Mouse (Mus musculus): ENCODE measurements around the gene Mst1.

Mst1 gene

GRCm38 (mm10) chr9:108057262-108057562 lies 23.0 kb upstream of the Mst1 start:
- no peak for DNase-seq (ENCODE audit: low spot score)

- DNase-seq (ENCODE audit: low spot score) = no peak
Observed at GRCm38 (mm10) chr9:108058291-108058690, 21.9 kb upstream of the Mst1 start.

DNA sequence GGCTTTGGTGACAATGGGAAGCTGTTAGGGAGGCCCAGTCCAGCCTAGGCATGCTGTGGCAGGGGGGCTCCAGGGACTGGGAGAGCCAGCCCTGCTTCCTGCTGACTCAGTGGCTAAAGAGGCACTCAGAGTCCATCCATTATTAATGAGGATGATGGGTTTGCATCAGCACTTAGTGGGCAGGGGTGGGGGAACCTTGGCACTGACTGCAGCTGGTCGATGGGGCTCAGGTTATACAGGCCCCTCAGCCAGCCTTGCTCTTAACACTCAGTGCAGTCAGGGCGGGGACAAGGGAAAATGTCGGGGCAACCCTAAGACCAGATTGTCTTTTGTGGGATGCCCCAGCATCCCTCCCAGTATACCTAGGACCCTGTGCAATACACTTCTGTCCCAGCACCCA lies 18.1 kb upstream of the Mst1 start:
- no peak for DNase-seq (ENCODE audit: low spot score)

DNA sequence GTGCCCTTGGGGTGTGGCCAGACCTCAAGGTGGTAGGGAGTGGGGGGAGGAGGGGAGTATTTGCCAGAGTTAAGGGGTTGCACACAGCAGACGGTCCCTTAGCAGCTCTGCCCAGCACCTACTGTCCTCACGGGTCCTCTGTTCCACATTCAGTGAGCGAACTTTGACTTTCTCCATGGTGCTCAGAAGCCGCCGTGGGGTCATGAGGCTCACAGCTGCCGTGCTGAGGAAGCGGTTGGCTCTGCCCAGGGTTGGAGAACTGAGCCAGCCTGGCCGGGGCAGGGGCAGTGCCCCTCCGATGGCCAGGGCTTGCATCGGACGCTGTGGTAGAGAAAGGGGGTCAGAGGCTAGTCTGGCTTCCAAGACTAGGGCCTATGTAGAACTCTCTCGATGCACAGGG lies 16.9 kb upstream of the Mst1 start:
- no peak for DNase-seq (ENCODE audit: low spot score)

- DNase-seq (ENCODE audit: low spot score) = peak; percentile 31
Observed at GRCm38 (mm10) chr9:108065491-108066011, 14.7 kb upstream of the Mst1 start.

DNA sequence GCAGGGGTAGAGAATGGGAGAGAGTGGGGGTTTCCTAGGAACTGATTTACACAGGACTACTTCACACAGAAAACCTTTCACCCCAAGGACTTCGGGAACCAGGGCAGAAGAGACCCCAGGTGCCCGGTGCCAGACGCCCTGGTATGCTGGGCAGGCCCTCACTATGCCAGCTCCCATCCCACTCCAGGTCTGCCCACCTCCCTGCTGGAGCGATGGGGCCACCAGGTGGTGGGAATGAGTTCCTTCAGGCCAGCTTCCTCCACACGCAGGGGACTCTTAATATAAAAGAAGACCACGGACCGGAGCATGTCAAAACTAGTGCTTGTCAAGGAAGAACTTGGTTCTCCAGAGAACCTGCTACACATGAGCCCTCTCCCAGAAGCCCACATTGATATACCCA lies 13.0 kb upstream of the Mst1 start:
- no peak for DNase-seq (ENCODE audit: low spot score)

- peak; percentile 74 for DNase-seq (ENCODE audit: low spot score)
Observed at GRCm38 (mm10) chr9:108067900-108068299, 12.3 kb upstream of the Mst1 start.

- no peak for DNase-seq (ENCODE audit: low spot score)
Observed at GRCm38 (mm10) chr9:108069007-108069406, 11.2 kb upstream of the Mst1 start.

- no peak for DNase-seq (ENCODE audit: low spot score)
Observed at GRCm38 (mm10) chr9:108069529-108069928, 10.7 kb upstream of the Mst1 start.

GRCm38 (mm10) chr9:108071801-108072200 lies 8.4 kb upstream of the Mst1 start:
- no peak for DNase-seq (ENCODE audit: low spot score)

- DNase-seq (ENCODE audit: low spot score) = no peak
Observed at GRCm38 (mm10) chr9:108072481-108072924, 7.7 kb upstream of the Mst1 start.

- no peak for DNase-seq (ENCODE audit: low spot score)
Observed at GRCm38 (mm10) chr9:108073141-108073930, 6.9 kb upstream of the Mst1 start.

DNA sequence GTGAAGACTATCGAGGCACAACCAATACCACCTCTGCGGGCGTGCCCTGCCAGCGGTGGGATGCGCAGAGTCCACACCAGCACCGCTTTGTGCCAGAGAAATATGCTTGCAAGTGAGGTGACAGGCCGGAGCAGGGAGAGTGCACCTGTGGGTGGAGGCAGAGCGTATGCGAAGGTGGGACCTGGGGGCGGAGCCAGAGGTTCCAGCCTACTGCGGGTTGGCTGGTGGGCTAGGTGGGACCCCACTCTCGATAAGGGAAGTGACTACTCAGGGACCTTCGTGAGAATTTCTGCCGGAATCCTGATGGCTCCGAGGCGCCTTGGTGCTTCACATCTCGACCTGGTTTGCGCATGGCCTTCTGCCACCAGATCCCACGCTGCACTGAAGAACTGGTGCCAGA lies 2.3 kb downstream of the Mst1 start:
- DNase-seq (ENCODE audit: low spot score) = no peak

- DNase-seq (ENCODE audit: low spot score) = peak; percentile 45
Observed at GRCm38 (mm10) chr9:108082988-108083431, 2.8 kb downstream of the Mst1 start, which contains the start of gene Rnf123. Gene Rnf123 (minus strand): TSS chr9:108083346.

- no peak for DNase-seq (ENCODE audit: low spot score)
Observed at GRCm38 (mm10) chr9:108083561-108083960, 3.3 kb downstream of the Mst1 start.

DNA sequence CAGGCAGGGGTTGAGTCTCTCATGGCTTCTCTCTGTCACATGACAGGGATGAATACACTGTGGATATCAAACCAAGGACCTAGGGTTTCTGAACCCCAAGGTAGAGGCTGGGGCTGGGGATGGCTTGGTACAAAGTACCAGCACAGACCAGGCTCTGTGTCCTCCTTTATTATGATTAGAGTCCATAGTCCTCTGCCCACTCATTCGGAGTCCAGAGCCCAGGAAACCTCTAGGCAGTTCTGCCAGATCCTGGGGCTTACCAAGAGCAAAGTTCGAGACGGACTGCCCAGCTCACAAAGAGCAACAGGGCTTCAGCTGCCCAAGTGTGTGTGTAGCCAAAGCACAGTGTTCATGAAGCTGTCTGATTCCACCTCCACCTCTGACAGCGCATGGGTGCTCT lies 5.0 kb downstream of the Mst1 start:
- no peak for DNase-seq (ENCODE audit: low spot score)

DNA sequence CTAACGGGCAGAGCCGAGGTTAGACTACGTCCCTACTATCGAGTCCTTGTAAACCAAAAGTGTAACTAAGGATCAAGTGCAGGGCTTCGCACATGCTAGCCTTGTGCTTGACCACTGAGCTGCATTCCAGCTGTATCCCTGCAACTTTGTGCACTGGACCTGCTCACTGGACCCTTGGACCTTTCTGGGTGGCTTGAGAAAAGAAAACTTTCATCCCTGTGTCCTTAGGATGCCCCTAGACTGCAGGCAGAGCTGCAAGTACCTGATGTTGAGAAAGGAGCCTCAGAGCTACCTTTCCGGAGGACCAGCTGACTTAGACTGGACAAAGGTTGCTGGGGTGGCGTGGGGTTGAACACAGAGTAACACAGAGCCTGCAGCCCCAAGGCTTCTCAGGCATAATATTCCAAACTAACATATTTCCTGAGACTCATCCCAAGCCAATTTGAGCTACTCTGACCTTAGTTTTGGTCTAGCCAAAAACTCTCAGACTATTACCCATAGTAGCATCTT lies 10.4 kb downstream of the Mst1 start:
- no peak for DNase-seq (ENCODE audit: low spot score)

DNA sequence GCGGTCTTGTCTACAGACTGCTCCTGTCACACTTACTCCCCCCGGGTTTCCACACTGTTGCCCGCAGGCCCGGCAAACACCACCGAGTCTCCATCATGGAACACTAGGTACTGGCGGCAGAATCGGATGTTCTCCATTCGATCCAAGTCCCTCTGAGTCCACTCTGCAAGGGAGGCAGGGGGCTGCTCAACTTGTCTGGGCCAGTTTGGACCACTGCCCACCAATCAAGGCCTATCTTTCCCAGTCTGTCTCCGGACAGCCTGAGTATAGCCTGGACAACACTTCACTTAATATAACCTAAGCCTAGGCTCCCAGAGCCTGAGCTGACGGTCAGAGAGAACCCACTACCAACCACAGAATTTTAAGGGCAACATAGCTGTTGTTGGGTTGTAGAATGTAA lies 13.3 kb downstream of the Mst1 start:
- DNase-seq (ENCODE audit: low spot score) = no peak

GRCm38 (mm10) chr9:108094184-108094941 lies 14.1 kb downstream of the Mst1 start, which contains the start of gene Apeh:
Gene Apeh (minus strand): TSS chr9:108094606.
- DNase-seq (ENCODE audit: low spot score) = peak; percentile 92

DNA sequence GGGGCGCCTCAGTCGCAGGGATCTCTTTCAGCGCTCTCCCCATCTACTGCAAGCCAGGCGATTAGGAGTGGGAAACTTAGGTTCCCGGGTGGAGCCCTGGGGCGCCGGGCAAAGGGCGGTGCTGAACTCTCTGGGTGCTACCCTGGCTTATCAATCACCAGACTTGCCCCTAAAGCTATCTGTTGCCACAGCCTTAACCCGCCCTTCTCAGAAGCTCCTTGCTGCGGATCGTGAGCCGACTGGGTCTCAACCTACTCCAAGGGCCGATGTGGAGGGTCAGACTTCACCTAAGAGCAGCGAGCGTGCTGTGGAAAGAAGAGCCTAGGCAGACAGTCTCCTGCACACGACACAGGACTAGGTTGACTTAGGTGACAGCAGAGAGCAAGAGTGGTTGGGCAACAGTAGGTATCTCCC lies 14.8 kb downstream of the Mst1 start:
- DNase-seq (ENCODE audit: low spot score) = no peak

- peak; percentile 54 for DNase-seq (ENCODE audit: low spot score)
Observed at GRCm38 (mm10) chr9:108095518-108095917, 15.3 kb downstream of the Mst1 start.

DNA sequence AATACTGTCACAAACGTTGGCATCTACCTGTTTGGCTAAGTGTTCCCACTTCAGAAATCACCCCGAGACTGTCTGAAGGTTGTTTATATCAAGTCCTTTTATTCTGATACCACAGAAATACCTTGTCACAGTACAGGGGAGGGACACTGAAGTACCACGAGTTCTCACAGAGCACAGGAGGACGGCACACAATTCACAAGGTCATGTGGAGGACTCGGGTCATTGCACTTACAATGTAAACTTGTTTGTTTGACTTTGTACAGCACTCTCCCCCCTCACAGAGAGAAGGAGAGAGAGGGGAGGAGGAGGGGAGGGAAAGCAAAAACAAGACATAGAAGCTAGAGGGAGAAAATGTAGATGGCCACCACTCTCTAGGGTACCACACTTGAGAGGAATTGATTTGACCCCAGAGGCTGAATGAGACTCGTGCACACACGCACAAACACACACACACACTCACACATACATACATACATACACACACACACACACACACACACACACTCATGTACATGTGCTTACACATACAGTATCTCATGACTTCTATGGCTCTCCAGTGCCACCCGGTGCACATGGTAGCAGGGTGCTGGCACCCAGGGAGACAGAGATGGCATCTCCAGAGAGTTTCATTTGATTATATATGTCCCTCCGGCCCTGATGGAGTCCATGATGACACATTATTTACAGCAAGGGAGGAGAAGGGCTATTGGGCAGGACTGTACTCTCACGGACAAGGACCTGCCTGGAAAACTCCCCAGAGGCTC lies 15.9 kb downstream of the Mst1 start:
- no peak for DNase-seq (ENCODE audit: low spot score)
